Mouse (Mus musculus) CH12.LX (cell line): ENCODE data around the gene Pop5. TPM values are rescaled to one million over a fixed set of nuclear protein-coding genes. Genes with fewer than 3 reads are reported as not detected.

Experiments used
- DNase-seq: peaks from one replicate; pipeline ENCODE4 v3.0.0-alpha.2; 2013; ENCODE audit errors: extremely low read depth
- H3K27ac ChIP-seq: 2 replicates; pipeline ENCODE4 v1.5.1; 2012; ENCODE audit warnings: low read depth, mild to moderate bottlenecking, control low read depth, moderate library complexity; ENCODE audit not compliant: insufficient read depth
- H3K27me3 ChIP-seq: replicated peaks from 2 replicates; pipeline ENCODE3; 2012; ENCODE audit warnings: inconsistent platforms
- H3K36me3 ChIP-seq, 2 experiments: replicated peaks in 1 of 2; 2 replicates each; pipeline versions ENCODE3 to v1.6.1; 2012; ENCODE audit warnings: inconsistent platforms in 1 of 2, low read length in 1 of 2, mild to moderate bottlenecking in 1 of 2, mixed read lengths in 1 of 2, moderate library complexity in 1 of 2; ENCODE audit not compliant: control insufficient read depth in 1 of 2, insufficient read depth in 1 of 2
- H3K4me1 ChIP-seq, 2 experiments: 2 replicates each; pipeline ENCODE4 v1.6.1; 2012; ENCODE audit warnings: inconsistent platforms in 1 of 2, moderate library complexity in 1 of 2; ENCODE audit not compliant: insufficient read depth in 2 of 2, control insufficient read depth in 1 of 2
- H3K4me2 ChIP-seq: 2 replicates; pipeline ENCODE4 v1.6.1; 2012; ENCODE audit warnings: low read depth, mild to moderate bottlenecking, control low read depth; ENCODE audit not compliant: poor library complexity, insufficient read depth, severe bottlenecking
- H3K4me3 ChIP-seq, 3 experiments: fragments of 150-350 bp in 1 of 3; sonication (generic) in 1 of 3; replicated peaks in 1 of 3; 2 replicates each; pipeline versions ENCODE3 to v1.5.1; 2011 to 2012; ENCODE audit warnings: low read depth in 2 of 3, low read length in 2 of 3, mild to moderate bottlenecking in 2 of 3, moderate library complexity in 2 of 3, control low read depth in 1 of 3, improper control_type of control experiment in 1 of 3, inconsistent platforms in 1 of 3, mixed read lengths in 1 of 3; ENCODE audit not compliant: poor library complexity in 1 of 3
- H3K79me2 ChIP-seq: replicated peaks from 2 replicates; pipeline ENCODE4 v1.6.1; 2012; ENCODE audit warnings: mild to moderate bottlenecking, moderate library complexity; ENCODE audit not compliant: control insufficient read depth, poor library complexity, insufficient read depth, severe bottlenecking; ENCODE audit errors: extremely low read depth
- H3K9ac ChIP-seq: 2 replicates; pipeline ENCODE4 v1.6.1; 2012; ENCODE audit warnings: low read depth, mild to moderate bottlenecking, control low read depth, moderate library complexity; ENCODE audit not compliant: insufficient read depth
- H3K9me3 ChIP-seq: replicated peaks from 2 replicates; pipeline ENCODE3; 2012; ENCODE audit warnings: low read length, inconsistent platforms, mixed read lengths
- BHLHE40 ChIP-seq: IDR thresholded peaks from 2 replicates; pipeline ENCODE4 v1.6.1; 2011; ENCODE audit warnings: mild to moderate bottlenecking, low read depth, low read length, improper control_type of control experiment
- CHD1 ChIP-seq: IDR thresholded peaks from 2 replicates; pipeline ENCODE4 v1.6.1; 2012; ENCODE audit warnings: low read depth, low read length, improper control_type of control experiment, inconsistent platforms
- CTCF ChIP-seq, 2 experiments: IDR thresholded peaks in 1 of 2; conservative IDR thresholded peaks in 1 of 2; 2 replicates each; pipeline ENCODE4 v1.5.1; 2011 to 2012; ENCODE audit warnings: low read depth in 2 of 2, low read length in 2 of 2, improper control_type of control experiment in 1 of 2, inconsistent platforms in 1 of 2, mild to moderate bottlenecking in 1 of 2, moderate library complexity in 1 of 2
- ELF1 ChIP-seq: IDR thresholded peaks from 2 replicates; pipeline ENCODE4 v1.6.1; 2014; ENCODE audit warnings: low read depth, mild to moderate bottlenecking, inconsistent platforms, low read length, improper control_type of control experiment
- ETS1 ChIP-seq: conservative IDR thresholded peaks from 2 replicates; pipeline ENCODE4 v1.6.1; 2012; ENCODE audit warnings: low read depth, mild to moderate bottlenecking, inconsistent platforms, low read length, improper control_type of control experiment, moderate library complexity
- GABPA ChIP-seq: IDR thresholded peaks from 2 replicates; pipeline ENCODE4 v1.6.1; 2012; ENCODE audit warnings: low read depth, low read length, improper control_type of control experiment, inconsistent platforms; ENCODE audit not compliant: insufficient replicate concordance
- MXI1 ChIP-seq: IDR thresholded peaks from 2 replicates; pipeline ENCODE4 v1.6.1; 2011; ENCODE audit warnings: mild to moderate bottlenecking, low read depth, low read length, improper control_type of control experiment
- NRF1 ChIP-seq: IDR thresholded peaks from 2 replicates; pipeline ENCODE4 v1.6.1; 2014; ENCODE audit warnings: low read depth, mild to moderate bottlenecking, inconsistent platforms, low read length, improper control_type of control experiment, moderate library complexity
- PAX5 ChIP-seq: IDR thresholded peaks from 2 replicates; pipeline ENCODE4 v1.6.1; 2012; ENCODE audit warnings: low read length, inconsistent platforms, mixed read lengths
- POLR2A ChIP-seq: IDR thresholded peaks from 2 replicates; pipeline ENCODE4 v1.6.1; 2011; ENCODE audit warnings: low read depth, mild to moderate bottlenecking, improper control_type of control experiment, low read length
- POLR2AphosphoS2 ChIP-seq: IDR thresholded peaks from 2 replicates; pipeline ENCODE4 v1.6.1; 2011; ENCODE audit warnings: low read depth, low read length, improper control_type of control experiment
- RAD21 ChIP-seq: IDR thresholded peaks from 2 replicates; pipeline ENCODE4 v1.6.1; 2011; ENCODE audit warnings: low read depth, mild to moderate bottlenecking, low read length, improper control_type of control experiment, moderate library complexity
- RCOR1 ChIP-seq: conservative IDR thresholded peaks from 2 replicates; pipeline ENCODE4 v1.6.1; 2012; ENCODE audit warnings: low read depth, mild to moderate bottlenecking, inconsistent platforms, low read length, improper control_type of control experiment
- SIN3A ChIP-seq: IDR thresholded peaks from 2 replicates; pipeline ENCODE4 v1.6.1; 2012; ENCODE audit warnings: low read length, improper control_type of control experiment, inconsistent platforms
- SMC3 ChIP-seq: IDR thresholded peaks from 2 replicates; pipeline ENCODE4 v1.6.1; 2011; ENCODE audit warnings: low read depth, low read length, improper control_type of control experiment
- UBTF ChIP-seq: IDR thresholded peaks from 2 replicates; pipeline ENCODE4 v1.6.1; 2012; ENCODE audit warnings: low read depth, mild to moderate bottlenecking, inconsistent platforms, low read length, improper control_type of control experiment, moderate library complexity
- USF1 ChIP-seq: IDR thresholded peaks from 2 replicates; pipeline ENCODE4 v1.6.1; 2014; ENCODE audit warnings: low read depth, mild to moderate bottlenecking, inconsistent platforms, low read length, improper control_type of control experiment
- ZC3H11A ChIP-seq: IDR thresholded peaks from 2 replicates; pipeline ENCODE4 v1.6.1; 2012; ENCODE audit warnings: low read depth, mild to moderate bottlenecking, inconsistent platforms, low read length, improper control_type of control experiment
- ZKSCAN1 ChIP-seq: IDR thresholded peaks from 2 replicates; pipeline ENCODE4 v1.6.1; 2012; ENCODE audit warnings: low read depth, inconsistent platforms, low read length, improper control_type of control experiment, borderline replicate concordance
- ZMIZ1 ChIP-seq: IDR thresholded peaks from 2 replicates; pipeline ENCODE4 v1.6.1; 2012; ENCODE audit warnings: low read depth, mild to moderate bottlenecking, inconsistent platforms, low read length, improper control_type of control experiment
- ZNF384 ChIP-seq: IDR thresholded peaks from 2 replicates; pipeline ENCODE4 v1.6.1; 2012; ENCODE audit warnings: low read depth, low read length, improper control_type of control experiment, inconsistent platforms
- dilution Hi-C: fragments of 300-500 bp; cut with MboI; formaldehyde crosslinking; loops from 2 replicates; pipeline ENCODE4 v1.14.3; 2020; ENCODE audit warnings: low sequenced_read_pairs; ENCODE audit not compliant: extremely low pct_unique_long_range_greater_than_20kb, extremely low pct_ligation_motif_present
- in situ Hi-C: fragments of 300-500 bp; cut with MboI; formaldehyde crosslinking; loops from 3 replicates; pipeline ENCODE4 v1.14.3; 2019; ENCODE audit warnings: low sequenced_read_pairs, low pct_ligation_motif_present, low pct_unique_long_range_greater_than_20kb, mixed read lengths
- polyA plus RNA-seq: library from polyadenylated mRNA; unstranded; fragments of >175 nt; gene quantifications from 2 replicates; pipeline ENCODE4 v1.2.1, GENCODE M21; 2012; ENCODE audit warnings: low read depth; ENCODE audit not compliant: insufficient read length
- total RNA-seq, 2 experiments: library from RNA; depleted of rRNA; stranded (reverse); fragments of 300-350 nt in 1 of 2; fragments of >200 nt in 1 of 2; gene quantifications; 2 replicates each; pipeline ENCODE4 v1.2.3; 2012 to 2014

The Pop5 gene
- total and polyA plus RNA-seq, 3 experiments = 127 to 236 (median 156) TPM

GRCm38 (mm10) chr5:115279226-115280049 is 43.8 kb downstream of the Pop5 start, which contains the start of gene Coq5 (continued):
- TF ChIP-seq POLR2AphosphoS2 = peak; percentile 51; the same call in 1 of the 2 replicates
- TF ChIP-seq CHD1 = no peak
- TF ChIP-seq POLR2A = peak; percentile 87
- 0 out of 2 replicates have a peak, but pooled peaks have one; percentile 27 for TF ChIP-seq ETS1
- peak; percentile 91 for TF ChIP-seq MXI1
- TF ChIP-seq SIN3A = peak; percentile 89
- TF ChIP-seq BHLHE40 = no peak
- 0 out of 2 replicates have a peak, but pooled peaks have one; percentile 3 for TF ChIP-seq USF1
- no peak; the same call in 1 of the 2 replicates for TF ChIP-seq GABPA
- TF ChIP-seq RCOR1 = no peak
- TF ChIP-seq NRF1 = peak; percentile 68
- TF ChIP-seq UBTF = no peak

DNA sequence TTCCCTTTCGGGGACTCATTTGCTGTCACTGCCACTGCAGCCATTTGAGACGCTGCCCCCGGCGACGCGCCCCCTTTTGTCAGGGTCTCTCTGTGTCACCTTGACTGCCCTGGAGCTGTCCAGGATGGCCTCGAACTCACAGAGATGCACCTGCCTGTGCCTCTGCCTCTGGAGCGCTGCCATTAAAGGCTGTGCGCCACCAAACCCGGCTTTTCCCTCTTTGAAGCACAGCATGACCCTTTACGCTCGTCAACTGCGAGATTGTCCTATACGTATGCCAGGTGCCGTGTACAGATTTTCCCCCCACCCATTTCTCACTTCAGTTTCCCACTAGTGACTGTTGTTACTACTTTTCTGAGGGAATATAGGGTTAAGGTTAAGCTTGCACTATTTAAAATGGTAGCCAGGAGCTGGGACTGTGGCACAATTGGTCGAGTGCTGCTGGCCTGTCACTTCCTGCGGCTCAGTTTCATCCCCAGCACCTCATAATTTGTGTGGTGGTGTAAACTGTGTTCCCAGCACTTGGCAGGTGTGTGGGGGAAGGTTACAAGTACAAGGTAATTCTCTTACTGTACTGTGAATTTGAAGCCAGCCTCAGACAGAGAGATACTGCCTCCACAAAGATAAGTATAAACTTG is 44.5 kb downstream of the Pop5 start:
- peaks cover 22% of the 10 kb centered on the region for H3K79me2 ChIP-seq
- H3K36me3 ChIP-seq = peaks cover 15 to 29% of the 10 kb centered on the region in 2 experiments
- peak overlapping the region; percentile 93 for H3K4me2 ChIP-seq
- dilution Hi-C loops (no loop called here), in situ Hi-C loops (no loop called here)
- peak; percentile 33 for DNase-seq
- H3K4me3 ChIP-seq = peak overlapping the region; percentile 93 to 100 (median 98)
- TF ChIP-seq PAX5 (no peak), ZNF384 (no peak), CTCF (conservative IDR thresholded peaks at IDR 0.05 in 1 of 2, IDR thresholded peaks at IDR 0.05 in 1 of 2; ENCODE audit: low read depth in 2 of 2, low read length in 2 of 2) (peak in 1 of 2 experiments; percentile 24; a peak in 2 of 4 replicates), ZC3H11A (no peak)
- no peaks in the 10 kb centered on the region for H3K27me3 ChIP-seq
- H3K9ac ChIP-seq = peak overlapping the region; percentile 82
- H3K4me1 ChIP-seq = peaks cover 4 to 24% of the 10 kb centered on the region in 2 experiments
- H3K27ac ChIP-seq = peak overlapping the region; percentile 51
- H3K9me3 ChIP-seq = peaks cover 2% of the 10 kb centered on the region

DNA sequence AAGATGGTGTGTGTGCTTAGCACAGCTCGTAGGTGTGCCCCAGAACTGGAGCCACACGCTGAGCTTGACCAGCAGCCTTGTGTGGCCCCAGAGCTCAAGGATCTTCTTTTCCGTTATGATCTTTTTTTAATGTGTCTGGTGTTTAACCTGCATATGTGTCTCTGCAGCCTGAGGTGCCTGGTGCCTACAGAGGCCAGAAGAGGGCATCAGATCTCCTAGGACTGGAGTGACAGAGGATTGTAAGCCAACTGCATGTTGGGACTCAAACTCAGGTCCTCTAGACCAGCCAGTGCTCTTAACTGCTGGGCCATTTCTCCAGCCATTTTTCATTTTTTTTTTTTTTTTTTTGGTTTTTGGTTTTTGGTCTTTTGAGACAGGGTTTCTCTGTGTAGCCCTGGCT is 49.1 kb downstream of the Pop5 start:
- Histone ChIP-seq H3K27me3 (no peaks in the 10 kb centered on the region), H3K9me3 (no peaks in the 10 kb centered on the region), H3K4me3 (no peak overlapping the region), H3K9ac (no peak overlapping the region), H3K79me2 (peaks cover 20% of the 10 kb centered on the region), H3K4me1 (peaks cover 3 to 19% of the 10 kb centered on the region in 2 experiments), H3K27ac (no peak overlapping the region), H3K4me2 (no peak overlapping the region), H3K36me3 (peaks cover 28 to 61% of the 10 kb centered on the region in 2 experiments)
- in situ Hi-C loops = no loop called here
- TF ChIP-seq ZMIZ1 = no peak
- peak; percentile 46 for TF ChIP-seq SMC3
- peak; percentile 45 for TF ChIP-seq RAD21
- TF ChIP-seq CTCF (conservative IDR thresholded peaks at IDR 0.05 in 1 of 2, IDR thresholded peaks at IDR 0.05 in 1 of 2; ENCODE audit: low read depth in 2 of 2, low read length in 2 of 2) = peak in 1 of 2 experiments; percentile 57; a peak in 2 of 4 replicates
- no peak for TF ChIP-seq ZKSCAN1
- TF ChIP-seq ELF1 = no peak
- DNase-seq = peak; percentile 20
- dilution Hi-C loops = no loop called here
